Mouse (Mus musculus) G1E-ER4 (cell line): Measurements from ENCODE around the gene Bag3. TPM values are rescaled to one million over a fixed set of nuclear protein-coding genes. Genes with fewer than 3 reads are reported as not detected.

ENCODE experiments used
- GATA1 ChIP-seq: IDR thresholded peaks from one replicate; pipeline ENCODE4 v1.8.0; 2012; ENCODE audit warnings: low read length, inconsistent platforms
- polyA plus RNA-seq: library from polyadenylated mRNA; stranded (reverse); fragments of >175 nt; gene quantifications from 2 replicates; pipeline ENCODE4 v1.2.3, GENCODE M21; 2012

The Bag3 gene
- polyA plus RNA-seq, 1 experiment: 132 TPM

DNA sequence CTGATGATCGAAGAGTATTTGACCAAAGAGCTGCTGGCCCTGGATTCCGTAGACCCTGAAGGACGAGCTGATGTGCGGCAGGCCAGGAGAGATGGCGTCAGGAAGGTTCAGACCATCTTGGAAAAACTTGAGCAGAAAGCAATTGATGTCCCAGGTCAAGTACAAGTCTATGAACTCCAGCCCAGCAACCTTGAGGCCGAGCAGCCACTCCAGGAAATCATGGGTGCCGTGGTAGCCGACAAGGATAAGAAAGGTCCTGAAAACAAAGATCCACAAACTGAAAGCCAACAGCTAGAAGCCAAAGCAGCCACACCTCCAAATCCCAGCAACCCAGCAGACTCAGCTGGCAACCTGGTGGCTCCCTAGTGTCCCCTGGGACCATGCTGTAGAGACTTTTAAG lies 22.6 kb downstream of the Bag3 start:
- no peak for TF ChIP-seq GATA1

DNA sequence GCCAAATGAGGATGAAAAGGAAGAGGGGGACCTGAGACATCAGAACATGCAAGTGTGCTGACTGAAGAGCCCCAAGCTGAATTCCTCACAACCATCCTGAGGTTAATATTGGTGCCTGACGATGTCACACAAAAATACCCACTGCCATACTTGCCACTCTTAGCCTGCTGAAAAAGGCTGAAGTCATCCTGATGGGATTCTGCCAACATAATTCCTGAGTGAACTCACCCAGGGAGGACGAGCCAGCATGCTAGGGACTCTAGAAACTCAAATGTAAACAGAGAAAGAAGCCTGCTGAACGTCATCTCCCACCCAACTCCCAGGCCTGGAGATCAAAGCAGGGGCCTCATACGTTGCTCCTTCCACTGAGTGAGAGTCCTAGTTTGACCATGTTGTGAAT lies 25.7 kb downstream of the Bag3 start:
- no peak for TF ChIP-seq GATA1

DNA sequence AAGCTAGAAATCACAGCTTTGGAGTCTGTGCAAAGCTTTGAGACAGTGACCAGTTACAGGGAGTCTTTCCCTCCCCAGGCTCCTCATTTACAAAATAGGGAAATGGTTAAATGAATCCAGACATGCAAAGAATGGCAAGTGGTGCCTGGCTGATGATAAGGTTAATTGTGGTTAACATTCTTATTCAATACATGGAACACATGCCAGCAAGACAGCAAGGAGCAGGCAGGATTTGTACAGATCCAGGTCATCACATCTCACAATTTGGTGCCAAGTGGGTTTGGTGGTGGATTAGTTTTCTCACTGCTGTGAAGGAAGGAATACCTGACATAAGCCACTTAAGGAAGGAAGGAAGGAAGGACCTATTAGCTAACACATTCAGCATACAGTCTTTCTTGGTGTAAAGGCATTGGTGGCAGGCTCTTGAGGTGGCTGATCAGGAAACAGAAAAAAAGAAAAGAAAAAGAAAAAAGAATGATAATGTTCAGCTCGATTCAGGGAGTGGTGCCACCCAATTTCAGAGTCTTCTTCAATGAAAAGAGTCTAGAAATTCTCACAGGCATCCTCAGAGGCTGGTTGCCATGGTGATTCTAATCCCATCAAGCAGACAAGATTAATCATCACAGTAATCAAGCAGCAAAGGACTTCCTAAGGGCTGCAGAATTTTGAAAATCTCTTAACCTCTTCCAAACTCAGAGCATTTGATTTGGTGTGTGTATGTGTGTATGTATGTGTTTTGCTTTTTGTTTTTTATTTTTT lies 27.1 kb downstream of the Bag3 start:
- no peak for TF ChIP-seq GATA1

DNA sequence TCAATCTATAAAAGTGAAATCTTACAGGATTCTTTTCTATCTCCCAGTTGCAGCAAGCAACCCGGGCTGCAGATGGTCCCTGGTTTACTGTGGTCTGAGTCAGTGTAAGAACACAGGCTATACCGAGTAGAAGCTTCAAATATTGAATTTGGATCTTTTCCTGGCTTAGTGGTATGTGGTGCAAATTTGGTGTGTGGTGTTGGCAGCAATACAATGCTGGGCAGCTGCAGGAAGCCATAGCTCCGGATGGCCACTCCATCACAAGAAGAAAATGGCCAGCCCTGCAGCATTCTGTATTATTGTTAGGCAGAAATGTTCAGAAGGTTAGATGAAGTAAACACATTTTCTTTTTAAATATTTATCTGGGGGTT lies 27.7 kb downstream of the Bag3 start:
- no peak for TF ChIP-seq GATA1

DNA sequence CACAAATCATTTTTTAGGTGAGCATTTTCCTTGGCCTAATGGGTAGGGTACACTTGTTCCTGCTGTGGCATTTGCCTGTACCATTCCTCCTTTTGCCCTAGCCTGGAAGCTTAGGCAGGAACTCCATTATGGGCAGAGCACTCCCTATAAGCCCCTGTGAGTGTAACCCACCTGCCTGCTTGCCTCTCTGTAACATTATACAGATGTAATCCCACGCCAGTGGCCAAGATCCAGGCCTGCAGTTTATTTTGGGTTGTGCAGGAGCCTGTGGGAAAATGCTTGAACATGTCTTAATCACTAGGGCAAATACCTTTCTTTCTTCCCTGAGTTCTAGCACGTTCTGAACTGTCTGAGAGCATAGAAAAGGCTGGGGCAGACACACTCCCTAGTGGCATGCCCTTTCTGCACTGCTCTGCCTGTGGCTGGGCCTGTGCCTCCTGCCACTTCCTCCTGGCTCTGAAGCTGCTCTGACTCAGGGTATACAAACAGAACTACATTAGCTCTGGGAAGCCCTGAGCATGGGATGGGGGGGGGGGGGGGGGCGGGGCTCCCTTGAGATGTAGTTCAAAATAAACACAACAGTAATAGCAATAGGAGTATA lies 29.8 kb downstream of the Bag3 start:
- TF ChIP-seq GATA1: no peak

DNA sequence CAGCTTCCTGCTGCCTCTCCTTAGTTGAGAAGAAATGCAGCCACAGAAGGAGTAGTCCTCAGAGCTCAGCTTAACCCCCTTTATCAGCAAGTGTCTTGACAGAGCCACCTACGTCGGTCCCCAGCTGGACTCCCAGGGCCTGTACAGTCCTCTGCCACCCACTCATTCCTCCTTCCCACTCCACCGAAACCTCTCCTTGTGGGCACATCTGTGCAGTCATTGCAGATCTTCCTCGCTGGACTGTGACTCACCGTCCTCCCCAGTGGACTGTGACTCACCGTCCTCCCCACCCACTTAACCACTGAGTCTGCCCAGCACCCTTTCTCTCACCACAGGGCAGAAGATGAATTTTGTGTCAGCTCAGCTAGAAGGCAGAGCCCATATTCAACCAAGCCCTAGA lies 31.1 kb downstream of the Bag3 start:
- TF ChIP-seq GATA1: no peak

DNA sequence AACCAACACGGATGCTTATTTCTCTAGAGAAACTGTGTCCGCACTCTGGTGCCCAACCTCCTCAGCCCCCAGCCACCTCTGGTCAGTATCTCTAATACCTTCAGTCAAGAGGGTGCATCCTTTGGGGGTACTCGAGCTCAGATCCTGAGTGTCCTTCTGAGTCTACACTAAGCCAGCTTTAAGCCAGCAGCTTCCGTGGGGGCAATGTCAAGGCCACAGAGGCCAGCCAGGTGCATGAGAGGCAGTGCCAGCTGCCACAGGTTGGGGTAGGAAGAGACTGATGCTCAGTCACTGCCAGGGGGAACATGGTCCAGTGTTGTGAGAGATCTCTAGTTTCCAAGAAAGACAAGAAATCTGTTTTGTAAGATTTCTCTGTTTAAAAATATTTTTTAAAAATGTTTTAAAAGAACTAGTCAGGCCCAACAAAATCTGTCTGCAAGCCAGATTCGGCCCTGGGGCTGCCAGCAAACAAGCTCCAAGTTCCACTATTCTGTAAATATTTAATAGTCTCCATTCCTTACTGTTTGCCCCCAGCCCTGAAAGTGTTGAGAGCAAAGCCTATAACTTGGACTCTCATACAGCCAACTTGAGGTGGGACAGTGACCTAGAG lies 31.8 kb downstream of the Bag3 start:
- TF ChIP-seq GATA1: no peak

DNA sequence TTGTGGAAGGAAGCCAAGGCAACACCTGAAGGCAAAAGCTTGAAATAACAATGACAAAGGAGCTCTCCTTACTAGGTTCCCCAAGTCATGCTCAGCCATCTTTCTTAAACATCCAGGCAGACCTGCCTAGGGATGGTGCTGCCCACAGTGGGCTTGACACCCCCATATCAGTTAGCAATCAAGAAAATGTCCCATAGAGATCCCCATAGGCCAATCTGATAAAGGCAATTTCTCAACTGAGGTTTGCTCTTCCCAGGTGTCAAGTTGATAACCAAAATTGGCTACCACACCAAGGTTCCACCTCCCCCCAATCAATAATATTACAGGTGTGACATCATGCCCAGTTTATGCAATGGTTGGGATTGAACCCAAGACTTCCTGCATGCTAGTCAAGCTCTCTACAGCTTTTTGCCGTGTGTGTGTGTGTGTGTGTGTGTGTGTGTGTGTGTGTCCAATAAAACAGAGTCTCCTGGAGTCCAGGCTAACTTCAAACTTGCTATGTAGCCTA lies 33.6 kb downstream of the Bag3 start:
- TF ChIP-seq GATA1: no peak

DNA sequence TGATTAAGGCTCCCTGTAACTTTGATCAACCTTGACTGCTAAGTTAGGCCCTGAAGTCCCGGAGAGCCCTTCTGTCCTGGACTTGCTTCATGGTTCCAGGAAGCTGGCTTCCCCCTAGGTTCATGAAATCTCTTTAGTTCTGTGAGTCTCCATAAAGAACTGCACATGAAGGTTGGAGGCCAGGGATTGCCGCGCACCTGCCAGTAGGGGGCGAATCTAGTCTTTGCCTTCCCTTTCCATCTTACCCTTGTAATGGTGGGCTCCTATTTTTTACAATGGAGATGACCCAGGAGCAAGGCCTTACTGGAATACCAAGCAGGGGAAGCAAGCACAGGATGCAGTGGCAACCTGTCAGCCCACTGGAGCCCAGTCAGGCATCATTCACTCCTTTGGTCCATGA lies 40.0 kb downstream of the Bag3 start:
- no peak for TF ChIP-seq GATA1

DNA sequence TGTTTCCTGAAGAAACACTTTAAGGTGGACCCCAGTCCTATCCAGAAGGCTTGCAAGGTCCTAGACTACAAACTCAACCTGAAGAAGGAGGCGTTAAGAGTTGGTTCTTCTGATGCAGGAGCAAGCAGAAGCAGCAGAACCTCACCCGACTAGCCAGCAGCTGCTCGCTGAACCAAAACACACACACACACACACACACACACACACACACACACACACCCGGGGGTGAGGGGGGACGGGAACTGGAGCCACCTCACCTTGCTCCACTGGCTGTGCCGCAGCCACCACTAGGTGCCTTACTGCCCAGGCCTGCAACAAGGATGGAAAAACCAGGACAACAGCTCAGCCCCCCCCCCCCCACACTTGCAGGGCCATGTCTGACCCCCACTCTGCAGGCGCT lies 42.9 kb downstream of the Bag3 start:
- no peak for TF ChIP-seq GATA1

DNA sequence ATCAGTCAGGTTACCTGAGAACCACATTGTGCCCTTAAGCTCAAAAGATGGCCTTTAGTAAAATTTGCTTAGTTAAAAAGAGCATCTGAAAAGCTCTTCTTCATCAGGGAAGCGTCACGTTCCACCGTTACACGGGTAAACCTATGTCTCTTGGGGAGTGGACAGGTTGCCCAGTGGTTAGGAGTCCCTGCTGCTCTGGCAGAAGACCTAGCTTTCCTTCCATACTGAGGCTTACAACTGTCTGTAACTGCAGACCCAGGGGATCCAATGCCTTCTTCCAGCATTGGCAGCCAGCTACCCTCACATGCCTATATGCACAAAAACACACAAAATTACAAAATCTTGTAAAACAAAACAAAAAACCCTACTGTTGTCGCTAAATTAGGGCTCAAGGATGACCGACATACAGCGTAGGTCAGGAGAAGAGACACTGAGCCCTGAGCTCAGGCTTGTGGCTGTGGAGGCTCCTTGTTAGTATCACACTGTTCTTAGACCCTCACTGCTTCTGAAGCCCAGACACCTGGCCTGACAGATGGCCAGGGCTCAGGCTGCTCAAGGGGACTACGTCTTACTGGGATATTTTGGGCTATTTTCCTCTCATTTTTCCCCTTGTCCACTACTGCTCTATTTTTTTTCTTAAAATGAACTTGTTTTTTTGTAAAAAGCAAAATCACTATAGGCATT lies 44.3 kb downstream of the Bag3 start:
- TF ChIP-seq GATA1: no peak

DNA sequence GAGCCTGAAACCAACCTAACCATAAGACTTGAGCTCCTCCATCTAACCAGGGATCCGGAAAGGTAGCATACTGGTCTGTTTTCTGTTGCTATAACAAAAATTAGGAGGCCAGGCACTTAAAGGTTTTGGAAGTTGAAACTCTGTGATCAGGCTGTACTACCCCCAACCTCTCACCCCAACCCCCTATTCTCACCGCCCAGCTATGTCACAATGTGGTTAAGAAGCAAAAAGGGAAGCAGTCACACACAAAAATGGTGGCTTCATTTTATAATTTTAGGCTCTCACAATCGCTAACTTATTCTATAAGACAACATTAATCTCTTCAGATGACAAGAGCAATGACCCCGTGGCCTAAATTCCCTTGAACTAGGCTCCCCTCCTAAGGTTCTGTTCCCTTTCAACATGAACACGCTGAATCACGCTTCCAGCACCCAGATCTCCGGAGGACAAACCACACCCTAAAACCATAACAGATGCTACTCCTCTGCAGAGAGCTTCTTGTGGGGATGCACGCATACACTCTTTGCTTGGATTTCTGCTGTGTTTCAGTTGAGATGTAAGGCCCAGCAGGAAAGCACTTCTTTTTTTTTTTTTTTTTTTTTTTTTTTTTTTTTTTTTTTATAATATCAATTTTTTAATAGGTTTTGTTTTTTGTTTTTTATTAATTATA lies 46.7 kb downstream of the Bag3 start:
- no peak for TF ChIP-seq GATA1

DNA sequence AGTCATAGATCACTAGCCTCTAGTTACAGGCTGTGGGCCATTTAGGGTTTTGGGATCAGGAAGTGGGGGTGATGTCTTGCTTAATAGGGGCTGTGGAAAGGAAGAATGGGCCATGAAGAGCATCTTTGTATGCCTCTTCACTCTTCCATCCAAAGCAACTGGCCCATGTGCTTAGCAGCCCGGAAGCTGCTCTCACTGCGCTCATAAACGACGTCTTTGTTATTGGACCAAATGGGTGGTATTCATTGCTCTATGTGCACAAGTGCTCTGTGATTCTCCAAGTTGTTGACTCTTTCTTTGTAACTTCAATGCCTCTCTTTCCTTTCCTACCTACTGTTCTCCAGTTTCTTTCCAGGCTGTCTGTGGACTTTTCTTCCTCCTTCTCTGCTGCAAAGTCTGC lies 48.6 kb downstream of the Bag3 start:
- no peak for TF ChIP-seq GATA1

DNA sequence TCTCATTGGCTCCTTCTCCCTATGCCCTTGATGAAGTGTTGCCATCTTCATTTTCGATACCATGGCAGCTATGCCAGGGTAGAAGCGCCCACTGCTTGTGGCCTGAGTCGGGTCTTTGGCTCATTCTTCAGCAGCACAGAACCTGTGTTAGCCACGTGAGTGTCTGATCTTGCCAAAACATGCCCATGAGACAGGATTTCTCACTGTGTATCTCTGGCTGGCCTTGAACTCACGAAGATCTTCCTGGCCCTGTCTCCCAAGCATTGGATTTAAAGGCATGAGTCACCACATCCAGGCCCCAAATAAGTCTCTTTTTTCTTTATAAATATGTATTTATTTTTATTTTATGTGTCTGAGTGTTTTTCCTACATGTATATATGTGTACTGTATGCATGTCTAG lies 51.8 kb downstream of the Bag3 start:
- no peak for TF ChIP-seq GATA1

DNA sequence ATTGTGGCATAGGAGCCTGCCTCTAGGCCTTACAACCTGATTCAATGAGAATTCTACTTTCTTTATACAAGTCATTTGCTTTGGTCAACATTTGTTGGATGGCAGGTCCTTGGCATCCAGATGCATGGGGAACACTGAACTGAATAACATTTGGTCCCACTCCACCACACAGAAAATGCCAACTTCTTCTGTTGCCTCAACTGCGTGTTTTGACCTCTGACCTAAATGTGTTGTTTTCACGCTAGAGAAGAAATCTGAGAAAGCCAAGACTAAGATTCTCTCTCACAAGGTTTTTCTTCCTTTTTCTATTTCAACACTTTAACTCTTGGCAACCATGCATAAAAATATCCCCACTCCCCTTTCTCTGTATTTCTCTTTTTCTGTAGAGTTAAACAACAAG lies 52.4 kb downstream of the Bag3 start:
- no peak for TF ChIP-seq GATA1

DNA sequence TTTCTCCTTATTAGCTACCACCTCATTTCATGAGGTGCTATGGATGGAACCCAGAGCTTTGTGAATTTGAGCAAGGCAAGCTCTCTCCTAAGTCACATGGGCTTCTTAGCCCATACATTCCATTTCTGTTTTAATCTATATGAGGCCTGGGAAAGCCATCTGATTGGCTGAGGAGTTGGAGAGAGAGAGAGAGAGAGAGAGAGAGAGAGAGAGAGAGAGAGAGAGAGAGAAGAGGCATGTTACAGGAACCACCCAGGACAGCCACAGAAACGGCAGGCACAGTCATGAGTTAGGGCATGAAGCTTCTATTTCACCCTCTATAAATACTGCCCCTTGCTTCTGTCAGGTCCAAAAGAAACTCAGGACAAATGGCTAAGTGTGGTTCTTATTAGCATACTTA lies 54.2 kb downstream of the Bag3 start:
- TF ChIP-seq GATA1: no peak
